Mouse (Mus musculus) stomach, postnatal 0 days (tissue): ENCODE measurements around the gene Gopc.

Experiments
- CTCF ChIP-seq: IDR thresholded peaks from 2 replicates; pipeline ENCODE4 v1.5.1; 2016; ENCODE audit warnings: antibody characterized with exemption, low read depth, mild to moderate bottlenecking, moderate library complexity
- EP300 ChIP-seq: optimal IDR thresholded peaks from 2 replicates; pipeline ENCODE3; 2016; ENCODE audit warnings: antibody characterized with exemption

DNA sequence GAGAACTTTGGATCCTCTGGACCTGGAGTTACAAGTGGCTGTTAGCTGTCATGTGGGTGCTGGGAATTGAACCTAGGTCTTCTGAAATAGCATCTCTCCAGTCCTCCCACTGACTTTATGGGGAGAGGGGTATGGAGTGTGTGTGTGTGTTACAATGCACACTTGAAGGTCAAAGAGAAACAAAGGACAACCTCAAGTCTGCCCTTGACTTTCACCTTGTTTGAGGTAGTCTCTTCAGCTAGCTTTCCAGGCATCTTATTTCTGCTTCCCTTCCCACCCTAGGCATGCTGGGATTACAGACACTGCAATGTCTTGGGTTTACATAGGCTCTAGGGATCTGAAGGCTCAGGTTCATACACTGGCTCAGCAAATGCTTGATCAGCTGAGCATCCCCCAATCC is 79.7 kb downstream of the Gopc start:
- TF ChIP-seq EP300 (no peak), CTCF (no peak)
